Mouse (Mus musculus) lung, embryonic 16.5 days (tissue): ENCODE measurements at regions not wholly inside any gene's neighbourhood (a gene's known extent, or its start where the extent isn't known, plus 50 kb on each side); places are given as distances from the start of the nearest gene placed in this dataset.

ENCODE experiments used
- ATAC-seq: fragments of 200-750 bp; cut with Nextera tagmentation; 2 replicates; pipeline ENCODE4 v1.8.0; 2017; ENCODE audit warnings: low read depth, mild to moderate bottlenecking, moderate library complexity
- H3K27ac ChIP-seq: fragments of 300-500 bp; sonication (generic); 2 replicates; pipeline ENCODE4 v1.5.1; 2014; ENCODE audit warnings: mild to moderate bottlenecking, control low read depth, low read length
- H3K27me3 ChIP-seq: fragments of 300-500 bp; sonication (generic); 2 replicates; pipeline ENCODE4 v1.6.1; 2014; ENCODE audit warnings: low read depth, low read length, mixed read lengths; ENCODE audit not compliant: control insufficient read depth, insufficient read depth
- H3K36me3 ChIP-seq: fragments of 300-500 bp; sonication (generic); 2 replicates; pipeline ENCODE4 v1.6.1; 2014; ENCODE audit warnings: low read length; ENCODE audit not compliant: control insufficient read depth, insufficient read depth
- H3K4me1 ChIP-seq: fragments of 300-500 bp; sonication (generic); replicated peaks from 2 replicates; pipeline ENCODE4 v1.6.1; 2014; ENCODE audit warnings: low read length, mixed read lengths; ENCODE audit not compliant: control insufficient read depth, insufficient read depth
- H3K4me2 ChIP-seq: fragments of 300-500 bp; sonication (generic); 2 replicates; pipeline ENCODE4 v1.6.1; 2014; ENCODE audit warnings: low read depth, low read length, control low read depth
- H3K4me3 ChIP-seq: fragments of 300-500 bp; sonication (generic); 2 replicates; pipeline ENCODE4 v1.5.1; 2014; ENCODE audit warnings: mild to moderate bottlenecking, low read length, control low read depth
- H3K9ac ChIP-seq: fragments of 300-500 bp; sonication (generic); 2 replicates; pipeline ENCODE4 v1.6.1; 2014; ENCODE audit warnings: low read length, control low read depth
- H3K9me3 ChIP-seq: fragments of 300-500 bp; sonication (generic); 2 replicates; pipeline ENCODE4 v1.6.1; 2016; ENCODE audit warnings: low read length; ENCODE audit not compliant: control insufficient read depth
- WGBS: fragments of 180-500 bp; shearing (Covaris S2); extraction: QIAGEN DNeasy Blood & Tissue Kit; methylation state at CpG from one replicate; pipeline ENCODE4 v1.1.7; 2014; 5-methylcytosine and 5-hydroxymethylcytosine counted together

DNA sequence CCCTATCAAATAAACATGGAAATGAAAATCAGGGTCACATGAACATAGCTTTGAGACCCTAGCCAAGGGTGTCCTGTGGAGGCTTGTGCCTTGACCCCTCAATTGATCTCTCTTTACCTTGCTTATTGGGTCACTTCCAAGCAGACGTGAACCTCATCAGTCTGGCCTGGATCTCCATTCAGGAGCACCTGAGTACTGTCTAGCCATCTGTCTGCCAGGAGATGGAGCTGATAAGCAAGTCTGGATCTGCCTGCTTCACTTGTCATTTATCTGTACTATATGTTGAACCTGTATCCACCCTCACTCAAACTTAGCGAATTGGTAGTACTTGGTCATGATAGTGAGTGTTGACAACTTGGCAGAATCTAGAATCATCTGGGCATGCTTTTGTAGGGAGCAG is 58.2 kb upstream of the Cacnb2 start:
- WGBS: 74% methylated on average over 2 of the region's 2 CpGs
- no peak for ATAC-seq
- Histone ChIP-seq H3K9me3 (no peaks in the 10 kb centered on the region), H3K36me3 (no peaks in the 10 kb centered on the region), H3K4me1 (peaks cover 8% of the 10 kb centered on the region; the same call in 1 of the 2 replicates), H3K4me2 (no peak overlapping the region), H3K4me3 (no peak overlapping the region), H3K27ac (no peak overlapping the region), H3K27me3 (no peaks in the 10 kb centered on the region), H3K9ac (no peak overlapping the region)

DNA sequence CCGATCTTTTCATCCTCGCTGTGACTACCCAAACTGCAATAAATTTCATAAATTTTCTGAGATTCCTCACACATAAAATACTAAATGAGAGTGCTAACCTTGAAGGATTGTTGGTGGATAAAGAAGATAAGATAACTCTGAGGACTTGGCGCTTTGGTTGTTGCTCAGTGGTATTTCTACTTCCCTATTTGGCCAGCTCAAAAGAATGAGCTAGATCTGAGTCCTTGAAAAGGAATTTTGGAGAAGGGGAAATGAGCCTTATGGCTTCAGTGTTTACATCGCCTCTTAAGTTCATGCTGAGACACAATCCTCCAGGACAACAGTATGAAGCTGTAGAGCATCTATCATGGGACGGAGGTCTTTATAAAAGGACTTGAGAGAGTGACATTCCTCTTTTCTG is 54.2 kb upstream of the Cacnb2 start:
- H3K27me3 ChIP-seq: no peaks in the 10 kb centered on the region
- no peak overlapping the region for H3K4me3 ChIP-seq
- no peak overlapping the region for H3K9ac ChIP-seq
- WGBS: 71% methylated on average over 5 of the region's 5 CpGs
- H3K4me1 ChIP-seq: peaks cover 10% of the 10 kb centered on the region; the same call in 1 of the 2 replicates
- H3K36me3 ChIP-seq: no peaks in the 10 kb centered on the region
- H3K27ac ChIP-seq: no peak overlapping the region
- H3K4me2 ChIP-seq: no peak overlapping the region
- ATAC-seq: no peak
- H3K9me3 ChIP-seq: no peaks in the 10 kb centered on the region

GRCm38 (mm10) chr2:14549560-14549959 is 53.3 kb upstream of the Cacnb2 start:
- 31% methylated on average over 5 of the region's 5 CpGs for WGBS

DNA sequence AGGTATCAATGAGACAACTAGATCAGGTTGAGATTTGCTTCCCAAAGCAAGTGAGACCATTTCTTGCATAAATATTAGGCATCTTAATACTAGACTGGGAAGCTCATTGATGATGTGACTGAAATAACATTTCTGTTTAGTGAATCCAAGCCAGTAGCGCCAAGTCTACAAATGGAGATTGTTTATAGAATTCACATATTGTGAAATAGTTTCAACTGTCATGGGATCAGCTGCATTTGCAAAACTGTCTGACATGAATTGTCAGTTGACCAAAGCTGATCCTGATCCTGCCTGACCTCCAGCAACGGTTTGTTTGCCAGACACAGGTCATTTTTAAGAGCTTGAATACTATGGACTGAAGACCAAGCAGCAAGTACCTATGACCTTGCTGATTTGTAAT is 52.1 kb upstream of the Cacnb2 start:
- no peak overlapping the region for H3K4me2 ChIP-seq
- no peak overlapping the region for H3K27ac ChIP-seq
- H3K36me3 ChIP-seq: no peaks in the 10 kb centered on the region
- no peaks in the 10 kb centered on the region for H3K27me3 ChIP-seq
- H3K4me3 ChIP-seq: no peak overlapping the region
- no peak overlapping the region for H3K9ac ChIP-seq
- ATAC-seq: peak; percentile 88
- H3K9me3 ChIP-seq: no peaks in the 10 kb centered on the region
- peaks cover 8% of the 10 kb centered on the region; the same call in 1 of the 2 replicates for H3K4me1 ChIP-seq
- 39% methylated on average over 2 of the region's 2 CpGs for WGBS

More at GRCm38 (mm10) chr2:14549560-14549959, 53.3 kb upstream of the Cacnb2 start:
- no peaks in the 10 kb centered on the region for H3K27me3 ChIP-seq
- H3K4me1 ChIP-seq: peaks cover 10% of the 10 kb centered on the region; the same call in 1 of the 2 replicates
- no peak for ATAC-seq
- H3K4me2 ChIP-seq: no peak overlapping the region
- H3K27ac ChIP-seq: no peak overlapping the region
- no peaks in the 10 kb centered on the region for H3K9me3 ChIP-seq
- no peak overlapping the region for H3K4me3 ChIP-seq
- H3K36me3 ChIP-seq: no peaks in the 10 kb centered on the region
- H3K9ac ChIP-seq: no peak overlapping the region
